Mouse (Mus musculus): ENCODE data around the gene Dirc2. TPM values are rescaled to one million over a fixed set of nuclear protein-coding genes. Genes with fewer than 3 reads are reported as not detected.

Gene Dirc2
- 30.4 and 53.5 TPM in 2 replicates for total RNA-seq (2012; rRNA removed)

DNA sequence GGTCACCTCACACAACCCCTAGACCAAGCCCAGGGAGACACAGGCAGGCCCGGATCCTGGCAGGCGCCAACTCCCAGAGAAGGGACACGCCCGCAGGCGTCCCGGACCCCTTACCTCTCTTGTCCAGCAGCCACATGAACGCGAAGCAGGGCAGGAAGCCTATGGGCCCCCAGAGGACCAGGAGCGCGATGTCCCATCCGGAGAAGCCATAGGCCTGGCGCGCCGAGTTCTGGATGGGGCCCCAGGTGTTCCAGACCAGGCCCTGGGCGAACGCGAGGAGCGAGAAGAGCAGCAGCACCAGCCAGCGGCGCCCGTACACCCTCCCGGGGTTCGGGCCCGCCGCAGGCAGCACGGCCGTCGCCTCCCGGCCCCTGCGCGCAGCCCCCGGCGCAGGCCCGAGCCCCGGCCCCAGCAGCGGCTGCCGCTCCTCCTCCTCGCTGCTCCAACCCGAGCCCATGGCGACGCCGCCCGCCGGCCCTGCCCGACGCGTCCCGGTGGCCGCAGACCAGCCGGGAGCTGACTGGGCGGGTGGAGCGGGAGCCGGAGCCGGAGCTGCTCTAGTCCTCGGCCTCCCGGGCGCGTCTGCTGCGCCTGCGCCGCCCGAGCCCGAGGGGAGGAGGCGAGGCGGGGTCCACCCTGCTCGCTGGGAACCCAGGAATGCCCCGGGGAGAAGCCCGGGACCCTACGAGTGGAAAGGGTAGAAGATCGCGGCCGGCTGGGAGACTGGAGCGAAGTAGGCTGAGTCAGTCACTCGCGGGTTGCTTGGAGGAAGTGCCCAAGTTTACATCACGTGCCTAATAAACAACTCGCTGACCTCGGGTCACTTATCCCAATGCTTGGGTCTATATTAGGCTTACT is at the start of gene Dirc2:
Gene Dirc2, minus strand, starts transcription at position 572 of the 858 bp plus-strand sequence.
- 0 out of 4 replicates have a peak, but pooled peaks cover 0 to 6% of the 10 kb centered on the region in 2 experiments for H3K4me1 ChIP-seq (ENCODE audit: control insufficient read depth in 2 of 2, insufficient read depth in 2 of 2, low read length in 2 of 2, poor library complexity in 1 of 2)
- H3K36me3 ChIP-seq (ENCODE audit: control insufficient read depth, insufficient read depth, low read length, poor library complexity, severe bottlenecking) = peaks cover 5% of the 10 kb centered on the region
- no peak for TF ChIP-seq ZC3H11A (IDR thresholded peaks at IDR 0.05; ENCODE audit: borderline replicate concordance, low read depth, low read length)
- no peak for TF ChIP-seq CHD2 (IDR thresholded peaks at IDR 0.05; ENCODE audit: low read depth, low read length)
- no peak for TF ChIP-seq HCFC1 (IDR thresholded peaks at IDR 0.05; ENCODE audit: borderline replicate concordance, insufficient read depth, low read length)
- TF ChIP-seq MAFK (IDR thresholded peaks at IDR 0.05; ENCODE audit: insufficient read depth, low read depth, low read length) = no peak
- TF ChIP-seq ZNF384 (IDR thresholded peaks at IDR 0.05; ENCODE audit: low read depth, low read length) = no peak
- peak; percentile 38 for DNase-seq (ENCODE audit: low read depth, low spot score)
- H3K27ac ChIP-seq (ENCODE audit: insufficient read depth, low read depth, low read length, poor library complexity, severe bottlenecking) = 0 out of 2 replicates have a peak within 1 kb of the TSS, but pooled peaks have one; percentile 32
- H3K9ac ChIP-seq (ENCODE audit: insufficient read depth, low read depth, low read length, poor library complexity, severe bottlenecking) = peak within 1 kb of the TSS; percentile 80
- no peaks in the 10 kb centered on the region for H3K9me3 ChIP-seq (ENCODE audit: control insufficient read depth, insufficient read depth, low read depth, low read length)
- peak within 1 kb of the TSS; percentile 85 to 97 for H3K4me3 ChIP-seq (ENCODE audit: insufficient read depth in 1 of 2, low read depth in 1 of 2, low read length in 2 of 2, poor library complexity in 1 of 2, severe bottlenecking in 1 of 2)
- in situ Hi-C loops (cut with MboI; ENCODE audit: low sequenced_read_pairs in 2 of 2, unreplicated experiment in 2 of 2) = no loop called here

GRCm38 (mm10) chr16:35817255-35818089 is 48.3 kb upstream of the Dirc2 start:
- Histone ChIP-seq H3K36me3 (ENCODE audit: control insufficient read depth, insufficient read depth, low read length, poor library complexity, severe bottlenecking) (peaks cover 84% of the 10 kb centered on the region), H3K9ac (ENCODE audit: insufficient read depth, low read depth, low read length, poor library complexity, severe bottlenecking) (no peak overlapping the region), H3K4me1 (ENCODE audit: control insufficient read depth in 2 of 2, insufficient read depth in 2 of 2, low read length in 2 of 2, poor library complexity in 1 of 2) (no peaks in the 10 kb centered on the region), H3K9me3 (ENCODE audit: control insufficient read depth, insufficient read depth, low read depth, low read length) (peaks cover 37% of the 10 kb centered on the region), H3K27ac (ENCODE audit: insufficient read depth, low read depth, low read length, poor library complexity, severe bottlenecking) (no peak overlapping the region), H3K4me3 (ENCODE audit: insufficient read depth in 1 of 2, low read depth in 1 of 2, low read length in 2 of 2, poor library complexity in 1 of 2, severe bottlenecking in 1 of 2) (no peak overlapping the region)
- DNase-seq (ENCODE audit: low read depth, low spot score) = peak; percentile 61
- in situ Hi-C loops (cut with MboI; ENCODE audit: low sequenced_read_pairs in 2 of 2, unreplicated experiment in 2 of 2) = no loop called here
- TF ChIP-seq HCFC1 (IDR thresholded peaks at IDR 0.05; ENCODE audit: borderline replicate concordance, insufficient read depth, low read length) = no peak
- no peak for TF ChIP-seq CHD2 (IDR thresholded peaks at IDR 0.05; ENCODE audit: low read depth, low read length)
- TF ChIP-seq MAFK (IDR thresholded peaks at IDR 0.05; ENCODE audit: insufficient read depth, low read depth, low read length) = no peak
- TF ChIP-seq ZC3H11A (IDR thresholded peaks at IDR 0.05; ENCODE audit: borderline replicate concordance, low read depth, low read length) = no peak; the same call in 1 of the 2 replicates
- TF ChIP-seq ZNF384 (IDR thresholded peaks at IDR 0.05; ENCODE audit: low read depth, low read length) = no peak

- no peak for TF ChIP-seq CHD2 (IDR thresholded peaks at IDR 0.05; ENCODE audit: low read depth, low read length)
- TF ChIP-seq ZNF384 (IDR thresholded peaks at IDR 0.05; ENCODE audit: low read depth, low read length) = no peak
- TF ChIP-seq HCFC1 (IDR thresholded peaks at IDR 0.05; ENCODE audit: borderline replicate concordance, insufficient read depth, low read length) = no peak
- TF ChIP-seq MAFK (IDR thresholded peaks at IDR 0.05; ENCODE audit: insufficient read depth, low read depth, low read length) = no peak
- no peak for TF ChIP-seq ZC3H11A (IDR thresholded peaks at IDR 0.05; ENCODE audit: borderline replicate concordance, low read depth, low read length)
These were observed 44.0 kb upstream of the Dirc2 start for GRCm38 (mm10) chr16:35813119-35813518.

GRCm38 (mm10) chr16:35808838-35809237 is 39.7 kb upstream of the Dirc2 start:
- peaks cover 35% of the 10 kb centered on the region for H3K36me3 ChIP-seq (ENCODE audit: control insufficient read depth, insufficient read depth, low read length, poor library complexity, severe bottlenecking)
- in situ Hi-C loops (cut with MboI; ENCODE audit: low sequenced_read_pairs in 2 of 2, unreplicated experiment in 2 of 2) = no loop called here

More at GRCm38 (mm10) chr16:35813119-35813518, 44.0 kb upstream of the Dirc2 start:
- Histone ChIP-seq H3K4me1 (ENCODE audit: control insufficient read depth in 2 of 2, insufficient read depth in 2 of 2, low read length in 2 of 2, poor library complexity in 1 of 2) (no peaks in the 10 kb centered on the region), H3K4me3 (ENCODE audit: insufficient read depth in 1 of 2, low read depth in 1 of 2, low read length in 2 of 2, poor library complexity in 1 of 2, severe bottlenecking in 1 of 2) (no peak overlapping the region), H3K27ac (ENCODE audit: insufficient read depth, low read depth, low read length, poor library complexity, severe bottlenecking) (no peak overlapping the region), H3K9me3 (ENCODE audit: control insufficient read depth, insufficient read depth, low read depth, low read length) (peaks cover 10% of the 10 kb centered on the region; the same call in 1 of the 2 replicates), H3K36me3 (ENCODE audit: control insufficient read depth, insufficient read depth, low read length, poor library complexity, severe bottlenecking) (peaks cover 61% of the 10 kb centered on the region), H3K9ac (ENCODE audit: insufficient read depth, low read depth, low read length, poor library complexity, severe bottlenecking) (no peak overlapping the region)
- in situ Hi-C loops (cut with MboI; ENCODE audit: low sequenced_read_pairs in 2 of 2, unreplicated experiment in 2 of 2) = no loop called here
- no peak for DNase-seq (ENCODE audit: low read depth, low spot score)

More at GRCm38 (mm10) chr16:35808838-35809237, 39.7 kb upstream of the Dirc2 start:
- no peaks in the 10 kb centered on the region for H3K4me1 ChIP-seq (ENCODE audit: control insufficient read depth in 2 of 2, insufficient read depth in 2 of 2, low read length in 2 of 2, poor library complexity in 1 of 2)
- no peak overlapping the region for H3K27ac ChIP-seq (ENCODE audit: insufficient read depth, low read depth, low read length, poor library complexity, severe bottlenecking)
- no peak overlapping the region for H3K9ac ChIP-seq (ENCODE audit: insufficient read depth, low read depth, low read length, poor library complexity, severe bottlenecking)
- H3K4me3 ChIP-seq (ENCODE audit: insufficient read depth in 1 of 2, low read depth in 1 of 2, low read length in 2 of 2, poor library complexity in 1 of 2, severe bottlenecking in 1 of 2) = no peak overlapping the region
- no peak for DNase-seq (ENCODE audit: low read depth, low spot score)
- TF ChIP-seq HCFC1 (IDR thresholded peaks at IDR 0.05; ENCODE audit: borderline replicate concordance, insufficient read depth, low read length) = no peak
- no peak for TF ChIP-seq MAFK (IDR thresholded peaks at IDR 0.05; ENCODE audit: insufficient read depth, low read depth, low read length)
- TF ChIP-seq ZNF384 (IDR thresholded peaks at IDR 0.05; ENCODE audit: low read depth, low read length) = no peak
- no peak for TF ChIP-seq CHD2 (IDR thresholded peaks at IDR 0.05; ENCODE audit: low read depth, low read length)
- no peak for TF ChIP-seq ZC3H11A (IDR thresholded peaks at IDR 0.05; ENCODE audit: borderline replicate concordance, low read depth, low read length)
- H3K9me3 ChIP-seq (ENCODE audit: control insufficient read depth, insufficient read depth, low read depth, low read length) = 0 out of 2 replicates have a peak, but pooled peaks cover 3% of the 10 kb centered on the region

Data from ES-E14 (cell line).